Comparison of ENCODE assay signal across 18 mouse cellular contexts in the genomic region with DNA sequence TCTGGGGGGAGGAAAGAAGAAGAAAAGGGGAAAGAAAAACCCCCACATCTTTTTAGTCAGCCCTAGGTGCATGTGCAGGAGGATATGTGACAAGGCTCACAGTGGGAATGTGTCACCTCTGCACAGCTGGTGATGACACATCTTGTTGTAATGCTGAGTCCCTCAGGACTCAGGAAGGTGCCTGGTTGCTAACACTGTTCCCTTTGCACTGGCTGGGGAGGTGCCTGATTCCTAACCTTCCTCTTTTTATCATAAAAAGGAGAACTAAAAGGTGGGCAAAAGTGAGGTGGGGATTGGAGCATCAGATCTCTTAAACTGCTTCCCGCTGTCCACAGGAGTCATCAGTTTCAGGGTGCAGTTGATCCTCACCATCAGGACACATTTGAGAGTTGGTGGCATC. TPM values are rescaled to one million over a fixed set of nuclear protein-coding genes. Genes with fewer than 3 reads are reported as not detected.
"Had no signal": no experiment of that assay in that cellular context is flagged by ENCODE, and none has a peak within 500 bp of the region (broad histone marks: within the 10 kb centered on the region; RNA-seq: fewer than 3 reads in every experiment).

No protein-coding gene starts in this region.

- H3K9ac ChIP-seq: kidney, embryonic 15.5 days; limb, embryonic 15.5 days; liver, embryonic 12.5 days; lung, embryonic 14.5 days; midbrain, embryonic 15.5 days had no signal

- H3K4me1 ChIP-seq: kidney, embryonic 15.5 days; limb, embryonic 15.5 days; liver, embryonic 12.5 days; midbrain, embryonic 10.5 days; midbrain, embryonic 15.5 days had no signal

- H3K27me3 ChIP-seq: limb, embryonic 15.5 days; midbrain, embryonic 15.5 days had no signal

- H3K4me3 ChIP-seq: kidney, embryonic 15.5 days; limb, embryonic 15.5 days; liver, embryonic 12.5 days; midbrain, embryonic 10.5 days; midbrain, embryonic 15.5 days had no signal

- DNase-seq: kidney, postnatal 14 days; layer of hippocampus, postnatal 36 days; lung, embryonic 14.5 days; lung, postnatal 10 days; right cerebral cortex, adult 18-20 months; right cerebral cortex, postnatal 25 days; thymus, postnatal 4 days had no signal

- H3K36me3 ChIP-seq: kidney, embryonic 15.5 days; limb, embryonic 15.5 days; liver, embryonic 12.5 days; midbrain, embryonic 10.5 days; midbrain, embryonic 15.5 days had no signal

- H3K9me3 ChIP-seq: kidney, embryonic 15.5 days; limb, embryonic 15.5 days; liver, embryonic 12.5 days; midbrain, embryonic 10.5 days; midbrain, embryonic 15.5 days had no signal

- H3K4me2 ChIP-seq: kidney, embryonic 15.5 days; limb, embryonic 15.5 days; liver, embryonic 12.5 days; lung, embryonic 14.5 days; midbrain, embryonic 15.5 days had no signal

- H3K27ac ChIP-seq: kidney, embryonic 15.5 days; limb, embryonic 15.5 days; liver, embryonic 12.5 days; midbrain, embryonic 10.5 days; midbrain, embryonic 15.5 days had no signal

- ATAC-seq: liver, embryonic 12.5 days; midbrain, embryonic 15.5 days had no signal

RNA-seq across cellular contexts. Expression of a gene that starts 17.5 kb away (rescaled TPM):
- total RNA-seq: layer of hippocampus, postnatal 36 days; left cerebral cortex, adult 8-10 months; left cerebral cortex, postnatal 25 days had no signal
- polyA plus RNA-seq: kidney, embryonic 15.5 days; liver, embryonic 16.5 days; lung, embryonic 14.5 days; midbrain, embryonic 10.5 days; midbrain, embryonic 15.5 days; neural tube, embryonic 14.5 days; small intestine, adult 2 months; stomach, embryonic 16.5 days had no signal
